Mouse (Mus musculus): ENCODE results near the gene Pde7b. TPM values are rescaled to one million over a fixed set of nuclear protein-coding genes. Genes with fewer than 3 reads are reported as not detected.

Gene Pde7b
- polyA plus RNA-seq, 1 experiment from 2014 or later: 4.3 TPM

- no peak overlapping the region for H3K4me3 ChIP-seq (ENCODE audit: low read depth, low read length)
- DNase-seq (ENCODE audit: low spot score) (no peak), ATAC-seq (replicated peaks; ENCODE audit: insufficient number of reproducible peaks, low FRiP score, low TSS enrichment, low read depth) (no peak)
- no peaks in the 10 kb centered on the region for H3K27me3 ChIP-seq (ENCODE audit: control insufficient read depth, insufficient read depth, low read length)
- H3K4me1 ChIP-seq (ENCODE audit: control insufficient read depth, insufficient read depth, low read length): no peaks in the 10 kb centered on the region
- no peak overlapping the region for H3K27ac ChIP-seq (replicated peaks; ENCODE audit: low read depth, low read length)
- H3K9ac ChIP-seq (replicated peaks; ENCODE audit: low read length): no peak overlapping the region
- no peaks in the 10 kb centered on the region for H3K9me3 ChIP-seq (replicated peaks; ENCODE audit: control insufficient read depth, low read length)
- no peak overlapping the region for H3K4me2 ChIP-seq (ENCODE audit: low read depth, low read length)
- 83% methylated on average over 5 of the region's 5 CpGs for WGBS
- no peaks in the 10 kb centered on the region for H3K36me3 ChIP-seq (replicated peaks; ENCODE audit: control insufficient read depth, insufficient read depth, low read depth, low read length)
These were observed 230.9 kb downstream of the Pde7b start for GRCm38 (mm10) chr10:20493826-20494455.

- H3K9ac ChIP-seq (replicated peaks; ENCODE audit: low read length): no peak overlapping the region
- H3K4me2 ChIP-seq (ENCODE audit: low read depth, low read length): no peak overlapping the region
- H3K4me1 ChIP-seq (ENCODE audit: control insufficient read depth, insufficient read depth, low read length): no peaks in the 10 kb centered on the region
- no peak for DNase-seq (ENCODE audit: low spot score)
- 56% methylated on average over 11 of the region's 11 CpGs for WGBS
- ATAC-seq (replicated peaks; ENCODE audit: insufficient number of reproducible peaks, low FRiP score, low TSS enrichment, low read depth): no peak
- H3K27me3 ChIP-seq (ENCODE audit: control insufficient read depth, insufficient read depth, low read length): no peaks in the 10 kb centered on the region
- no peaks in the 10 kb centered on the region for H3K9me3 ChIP-seq (replicated peaks; ENCODE audit: control insufficient read depth, low read length)
- H3K27ac ChIP-seq (replicated peaks; ENCODE audit: low read depth, low read length): no peak overlapping the region
- H3K4me3 ChIP-seq (ENCODE audit: low read depth, low read length): no peak overlapping the region
- H3K36me3 ChIP-seq (replicated peaks; ENCODE audit: control insufficient read depth, insufficient read depth, low read depth, low read length): no peaks in the 10 kb centered on the region
These were observed 232.5 kb downstream of the Pde7b start for GRCm38 (mm10) chr10:20492216-20492964.

- Histone ChIP-seq H3K9ac (replicated peaks; ENCODE audit: low read length) (no peak overlapping the region), H3K36me3 (replicated peaks; ENCODE audit: control insufficient read depth, insufficient read depth, low read depth, low read length) (no peaks in the 10 kb centered on the region), H3K27ac (replicated peaks; ENCODE audit: low read depth, low read length) (no peak overlapping the region), H3K4me1 (ENCODE audit: control insufficient read depth, insufficient read depth, low read length) (no peaks in the 10 kb centered on the region), H3K4me3 (ENCODE audit: low read depth, low read length) (no peak overlapping the region), H3K4me2 (ENCODE audit: low read depth, low read length) (no peak overlapping the region), H3K27me3 (ENCODE audit: control insufficient read depth, insufficient read depth, low read length) (no peaks in the 10 kb centered on the region), H3K9me3 (replicated peaks; ENCODE audit: control insufficient read depth, low read length) (no peaks in the 10 kb centered on the region)
- 56% methylated on average over 1 of the region's 1 CpGs for WGBS
- DNase-seq (ENCODE audit: low spot score) (peak; percentile 34), ATAC-seq (replicated peaks; ENCODE audit: insufficient number of reproducible peaks, low FRiP score, low TSS enrichment, low read depth) (no peak)
These were observed 234.1 kb downstream of the Pde7b start for GRCm38 (mm10) chr10:20490775-20491174.

- ATAC-seq (replicated peaks; ENCODE audit: insufficient number of reproducible peaks, low FRiP score, low TSS enrichment, low read depth) (no peak), DNase-seq (ENCODE audit: low spot score) (no peak)
- Histone ChIP-seq H3K27ac (replicated peaks; ENCODE audit: low read depth, low read length) (no peak overlapping the region), H3K27me3 (ENCODE audit: control insufficient read depth, insufficient read depth, low read length) (no peaks in the 10 kb centered on the region), H3K9me3 (replicated peaks; ENCODE audit: control insufficient read depth, low read length) (no peaks in the 10 kb centered on the region), H3K9ac (replicated peaks; ENCODE audit: low read length) (no peak overlapping the region), H3K4me3 (ENCODE audit: low read depth, low read length) (no peak overlapping the region), H3K4me1 (ENCODE audit: control insufficient read depth, insufficient read depth, low read length) (no peaks in the 10 kb centered on the region), H3K36me3 (replicated peaks; ENCODE audit: control insufficient read depth, insufficient read depth, low read depth, low read length) (no peaks in the 10 kb centered on the region), H3K4me2 (ENCODE audit: low read depth, low read length) (no peak overlapping the region)
- 53% methylated on average over 8 of the region's 8 CpGs for WGBS
These were observed 234.6 kb downstream of the Pde7b start for GRCm38 (mm10) chr10:20490281-20490680.

- Histone ChIP-seq H3K4me2 (ENCODE audit: low read depth, low read length) (no peak overlapping the region), H3K4me3 (ENCODE audit: low read depth, low read length) (no peak overlapping the region), H3K36me3 (replicated peaks; ENCODE audit: control insufficient read depth, insufficient read depth, low read depth, low read length) (no peaks in the 10 kb centered on the region), H3K27ac (replicated peaks; ENCODE audit: low read depth, low read length) (no peak overlapping the region), H3K9me3 (replicated peaks; ENCODE audit: control insufficient read depth, low read length) (no peaks in the 10 kb centered on the region), H3K27me3 (ENCODE audit: control insufficient read depth, insufficient read depth, low read length) (no peaks in the 10 kb centered on the region), H3K9ac (replicated peaks; ENCODE audit: low read length) (no peak overlapping the region), H3K4me1 (ENCODE audit: control insufficient read depth, insufficient read depth, low read length) (no peaks in the 10 kb centered on the region)
- DNase-seq (ENCODE audit: low spot score) (no peak), ATAC-seq (replicated peaks; ENCODE audit: insufficient number of reproducible peaks, low FRiP score, low TSS enrichment, low read depth) (no peak)
- WGBS: 79% methylated on average over 19 of the region's 19 CpGs
These were observed 238.2 kb downstream of the Pde7b start for GRCm38 (mm10) chr10:20486461-20487253.

GRCm38 (mm10) chr10:20485816-20486215 is 239.1 kb downstream of the Pde7b start:
- Histone ChIP-seq H3K27me3 (ENCODE audit: control insufficient read depth, insufficient read depth, low read length) (no peaks in the 10 kb centered on the region), H3K9ac (replicated peaks; ENCODE audit: low read length) (no peak overlapping the region), H3K9me3 (replicated peaks; ENCODE audit: control insufficient read depth, low read length) (no peaks in the 10 kb centered on the region), H3K4me3 (ENCODE audit: low read depth, low read length) (no peak overlapping the region), H3K4me1 (ENCODE audit: control insufficient read depth, insufficient read depth, low read length) (no peaks in the 10 kb centered on the region), H3K27ac (replicated peaks; ENCODE audit: low read depth, low read length) (no peak overlapping the region), H3K4me2 (ENCODE audit: low read depth, low read length) (no peak overlapping the region), H3K36me3 (replicated peaks; ENCODE audit: control insufficient read depth, insufficient read depth, low read depth, low read length) (no peaks in the 10 kb centered on the region)
- WGBS: 66% methylated on average over 3 of the region's 3 CpGs
- ATAC-seq (replicated peaks; ENCODE audit: insufficient number of reproducible peaks, low FRiP score, low TSS enrichment, low read depth) (no peak), DNase-seq (ENCODE audit: low spot score) (no peak)

GRCm38 (mm10) chr10:20479481-20479880 is 245.4 kb downstream of the Pde7b start:
- no peak overlapping the region for H3K9ac ChIP-seq (replicated peaks; ENCODE audit: low read length)
- no peak for DNase-seq (ENCODE audit: low spot score)
- no peak overlapping the region for H3K4me3 ChIP-seq (ENCODE audit: low read depth, low read length)
- H3K27me3 ChIP-seq (ENCODE audit: control insufficient read depth, insufficient read depth, low read length): no peaks in the 10 kb centered on the region
- H3K4me1 ChIP-seq (ENCODE audit: control insufficient read depth, insufficient read depth, low read length): no peaks in the 10 kb centered on the region
- no peak overlapping the region for H3K4me2 ChIP-seq (ENCODE audit: low read depth, low read length)
- 80% methylated on average over 8 of the region's 8 CpGs for WGBS
- H3K27ac ChIP-seq (replicated peaks; ENCODE audit: low read depth, low read length): no peak overlapping the region
- no peaks in the 10 kb centered on the region for H3K36me3 ChIP-seq (replicated peaks; ENCODE audit: control insufficient read depth, insufficient read depth, low read depth, low read length)
- no peaks in the 10 kb centered on the region for H3K9me3 ChIP-seq (replicated peaks; ENCODE audit: control insufficient read depth, low read length)
- ATAC-seq (replicated peaks; ENCODE audit: insufficient number of reproducible peaks, low FRiP score, low TSS enrichment, low read depth): no peak

GRCm38 (mm10) chr10:20478456-20478855 is 246.4 kb downstream of the Pde7b start:
- 86% methylated on average over 8 of the region's 8 CpGs for WGBS
- no peak overlapping the region for H3K4me2 ChIP-seq (ENCODE audit: low read depth, low read length)
- no peak overlapping the region for H3K27ac ChIP-seq (replicated peaks; ENCODE audit: low read depth, low read length)
- no peaks in the 10 kb centered on the region for H3K9me3 ChIP-seq (replicated peaks; ENCODE audit: control insufficient read depth, low read length)
- no peaks in the 10 kb centered on the region for H3K27me3 ChIP-seq (ENCODE audit: control insufficient read depth, insufficient read depth, low read length)
- no peaks in the 10 kb centered on the region for H3K36me3 ChIP-seq (replicated peaks; ENCODE audit: control insufficient read depth, insufficient read depth, low read depth, low read length)
- H3K4me1 ChIP-seq (ENCODE audit: control insufficient read depth, insufficient read depth, low read length): no peaks in the 10 kb centered on the region
- DNase-seq (ENCODE audit: low spot score): no peak
- H3K9ac ChIP-seq (replicated peaks; ENCODE audit: low read length): no peak overlapping the region
- no peak for ATAC-seq (replicated peaks; ENCODE audit: insufficient number of reproducible peaks, low FRiP score, low TSS enrichment, low read depth)
- H3K4me3 ChIP-seq (ENCODE audit: low read depth, low read length): no peak overlapping the region
